Mouse (Mus musculus) limb, embryonic 13.5 days (tissue): ENCODE measurements around the gene Prlh. TPM values are rescaled to one million over a fixed set of nuclear protein-coding genes. Genes with fewer than 3 reads are reported as not detected.

Experiments used
- ATAC-seq: fragments of 200-750 bp; cut with Nextera tagmentation; 2 replicates; pipeline ENCODE4 v1.8.0; 2017; ENCODE audit warnings: low read depth, moderate number of reproducible peaks, moderate TSS enrichment; ENCODE audit not compliant: low FRiP score
- H3K27ac ChIP-seq: fragments of 300-500 bp; sonication (generic); 2 replicates; pipeline ENCODE4 v1.5.1; 2015; ENCODE audit warnings: inconsistent platforms, mild to moderate bottlenecking, moderate library complexity
- H3K27me3 ChIP-seq: fragments of 300-500 bp; sonication (generic); 2 replicates; pipeline ENCODE4 v1.6.1; 2015; ENCODE audit warnings: mild to moderate bottlenecking, inconsistent platforms
- H3K36me3 ChIP-seq: fragments of 300-500 bp; sonication (generic); 2 replicates; pipeline ENCODE4 v1.6.1; 2015; ENCODE audit warnings: inconsistent platforms, mild to moderate bottlenecking, moderate library complexity
- H3K4me1 ChIP-seq: fragments of 300-500 bp; sonication (generic); 2 replicates; pipeline ENCODE4 v1.6.1; 2015; ENCODE audit warnings: inconsistent platforms
- H3K4me2 ChIP-seq: fragments of 300-500 bp; sonication (generic); replicated peaks from 2 replicates; pipeline ENCODE4 v1.6.1; 2015; ENCODE audit warnings: inconsistent platforms, mild to moderate bottlenecking, moderate library complexity
- H3K4me3 ChIP-seq: fragments of 300-500 bp; sonication (generic); 2 replicates; pipeline ENCODE4 v1.5.1; 2015; ENCODE audit warnings: moderate library complexity, mild to moderate bottlenecking, inconsistent platforms
- H3K9ac ChIP-seq: fragments of 300-500 bp; sonication (generic); 2 replicates; pipeline ENCODE4 v1.6.1; 2015; ENCODE audit warnings: mild to moderate bottlenecking, inconsistent platforms
- H3K9me3 ChIP-seq: fragments of 300-500 bp; sonication (generic); 2 replicates; pipeline ENCODE4 v1.6.1; 2016; ENCODE audit warnings: inconsistent platforms
- WGBS: fragments of 180-500 bp; shearing (Covaris S2); methylation state at CpG from one replicate; pipeline ENCODE4 v1.1.7; 2015; 5-methylcytosine and 5-hydroxymethylcytosine counted together
- polyA plus RNA-seq: library from polyadenylated mRNA; unstranded; fragments of >200 nt; fragmentation: Nextera tagmentation; extraction: Ambion mirVana; gene quantifications from 2 replicates; pipeline ENCODE4 v1.2.1, GENCODE M21; 2015

Prlh gene
- polyA plus RNA-seq, 1 experiment from 2014 or later: not detected

GRCm38 (mm10) chr1:90980638-90981330, 27.9 kb downstream of the Prlh start:
- no peaks in the 10 kb centered on the region for H3K27me3 ChIP-seq
- no peak overlapping the region for H3K4me2 ChIP-seq
- H3K9ac ChIP-seq: no peak overlapping the region
- H3K27ac ChIP-seq: no peak overlapping the region
- 70% methylated on average over 10 of the region's 10 CpGs for WGBS
- no peak for ATAC-seq
- H3K4me3 ChIP-seq: no peak overlapping the region
- H3K9me3 ChIP-seq: no peaks in the 10 kb centered on the region
- H3K4me1 ChIP-seq: no peaks in the 10 kb centered on the region
- H3K36me3 ChIP-seq: no peaks in the 10 kb centered on the region

GRCm38 (mm10) chr1:90981346-90981745, 28.4 kb downstream of the Prlh start:
- no peaks in the 10 kb centered on the region for H3K4me1 ChIP-seq
- 74% methylated on average over 3 of the region's 3 CpGs for WGBS
- no peak overlapping the region for H3K27ac ChIP-seq
- H3K4me3 ChIP-seq: no peak overlapping the region
- H3K27me3 ChIP-seq: no peaks in the 10 kb centered on the region
- ATAC-seq: no peak
- H3K9me3 ChIP-seq: no peaks in the 10 kb centered on the region
- H3K36me3 ChIP-seq: no peaks in the 10 kb centered on the region
- H3K4me2 ChIP-seq: no peak overlapping the region
- no peak overlapping the region for H3K9ac ChIP-seq

- 93% methylated on average over 1 of the region's 1 CpGs for WGBS
- Histone ChIP-seq H3K36me3 (no peaks in the 10 kb centered on the region), H3K4me1 (peaks cover 23% of the 10 kb centered on the region), H3K27me3 (no peaks in the 10 kb centered on the region), H3K4me3 (no peak overlapping the region), H3K9me3 (peaks cover 7% of the 10 kb centered on the region; the same call in 1 of the 2 replicates), H3K4me2 (no peak overlapping the region), H3K27ac (no peak overlapping the region), H3K9ac (no peak overlapping the region)
- no peak for ATAC-seq
Measured at GRCm38 (mm10) chr1:90995916-90996315, 43.0 kb downstream of the Prlh start.

- no peaks in the 10 kb centered on the region for H3K36me3 ChIP-seq
- no peak overlapping the region for H3K27ac ChIP-seq
- no peak for ATAC-seq
- no peaks in the 10 kb centered on the region for H3K27me3 ChIP-seq
- H3K9me3 ChIP-seq: peaks cover 7% of the 10 kb centered on the region; the same call in 1 of the 2 replicates
- whole genome bisulfite sequencing: 54% methylated on average over 4 of the region's 4 CpGs
- H3K4me1 ChIP-seq: peaks cover 23% of the 10 kb centered on the region
- no peak overlapping the region for H3K4me3 ChIP-seq
- H3K9ac ChIP-seq: no peak overlapping the region
- no peak overlapping the region for H3K4me2 ChIP-seq
Measured at GRCm38 (mm10) chr1:90997136-90997535, 44.2 kb downstream of the Prlh start.

- WGBS: 87% methylated on average over 5 of the region's 5 CpGs
- Histone ChIP-seq H3K4me2 (peak overlapping the region; percentile 93), H3K27ac (no peak overlapping the region), H3K9me3 (peaks cover 7% of the 10 kb centered on the region; the same call in 1 of the 2 replicates), H3K9ac (no peak overlapping the region; the same call in 1 of the 2 replicates), H3K4me1 (peaks cover 23% of the 10 kb centered on the region), H3K4me3 (peak overlapping the region; percentile 70; the same call in 1 of the 2 replicates), H3K27me3 (no peaks in the 10 kb centered on the region), H3K36me3 (no peaks in the 10 kb centered on the region)
- no peak for ATAC-seq
Measured at GRCm38 (mm10) chr1:90997641-90998040, 44.7 kb downstream of the Prlh start.

- 0 out of 2 replicates have a peak within 1 kb of the TSS, but pooled peaks have one; percentile 16 for H3K27ac ChIP-seq
- H3K9me3 ChIP-seq: peaks cover 7% of the 10 kb centered on the region; the same call in 1 of the 2 replicates
- no peaks in the 10 kb centered on the region for H3K36me3 ChIP-seq
- peak; percentile 87 for ATAC-seq
- H3K4me1 ChIP-seq: peaks cover 23% of the 10 kb centered on the region
- 3% methylated on average over 59 of the region's 59 CpGs for WGBS
- peak within 1 kb of the TSS; percentile 70 for H3K4me3 ChIP-seq
- peak within 1 kb of the TSS; percentile 93 for H3K4me2 ChIP-seq
- peak within 1 kb of the TSS; percentile 86 for H3K9ac ChIP-seq
- no peaks in the 10 kb centered on the region for H3K27me3 ChIP-seq
Measured at GRCm38 (mm10) chr1:90998268-90998890, 45.5 kb downstream of the Prlh start, which contains the start of gene Lrrfip1. Lrrfip1 (plus strand) TSS chr1:90998737.

GRCm38 (mm10) chr1:90998891-90999611, 46.1 kb downstream of the Prlh start:
- peak overlapping the region; percentile 86 for H3K9ac ChIP-seq
- H3K9me3 ChIP-seq: peaks cover 7% of the 10 kb centered on the region; the same call in 1 of the 2 replicates
- 0 out of 2 replicates have a peak overlapping the region, but pooled peaks have one; percentile 16 for H3K27ac ChIP-seq
- 2% methylated on average over 41 of the region's 41 CpGs for WGBS
- peak; percentile 74 for ATAC-seq
- no peaks in the 10 kb centered on the region for H3K27me3 ChIP-seq
- peaks cover 23% of the 10 kb centered on the region for H3K4me1 ChIP-seq
- no peaks in the 10 kb centered on the region for H3K36me3 ChIP-seq
- peak overlapping the region; percentile 70 for H3K4me3 ChIP-seq
- peak overlapping the region; percentile 93 for H3K4me2 ChIP-seq

GRCm38 (mm10) chr1:90999911-91000601, 47.1 kb downstream of the Prlh start:
- no peak overlapping the region for H3K9ac ChIP-seq
- no peak for ATAC-seq
- 59% methylated on average over 10 of the region's 10 CpGs for WGBS
- H3K4me2 ChIP-seq: peak overlapping the region; percentile 93
- H3K9me3 ChIP-seq: peaks cover 7% of the 10 kb centered on the region; the same call in 1 of the 2 replicates
- H3K36me3 ChIP-seq: no peaks in the 10 kb centered on the region
- no peaks in the 10 kb centered on the region for H3K27me3 ChIP-seq
- H3K27ac ChIP-seq: no peak overlapping the region
- peak overlapping the region; percentile 70 for H3K4me3 ChIP-seq
- H3K4me1 ChIP-seq: peaks cover 23% of the 10 kb centered on the region

- H3K27ac ChIP-seq: no peak overlapping the region
- ATAC-seq: no peak
- WGBS: 80% methylated on average over 3 of the region's 3 CpGs
- H3K9ac ChIP-seq: no peak overlapping the region
- H3K4me3 ChIP-seq: no peak overlapping the region
- no peak overlapping the region for H3K4me2 ChIP-seq
- peaks cover 4% of the 10 kb centered on the region; the same call in 1 of the 2 replicates for H3K9me3 ChIP-seq
- no peaks in the 10 kb centered on the region for H3K27me3 ChIP-seq
- no peaks in the 10 kb centered on the region for H3K36me3 ChIP-seq
- peaks cover 23% of the 10 kb centered on the region for H3K4me1 ChIP-seq
Measured at GRCm38 (mm10) chr1:91001101-91001500, 48.2 kb downstream of the Prlh start.

GRCm38 (mm10) chr1:91001871-91002539, 49.1 kb downstream of the Prlh start:
- Histone ChIP-seq H3K4me1 (peaks cover 23% of the 10 kb centered on the region), H3K9me3 (no peaks in the 10 kb centered on the region), H3K9ac (no peak overlapping the region), H3K27me3 (no peaks in the 10 kb centered on the region), H3K27ac (no peak overlapping the region), H3K4me3 (no peak overlapping the region), H3K36me3 (no peaks in the 10 kb centered on the region), H3K4me2 (no peak overlapping the region)
- WGBS: 88% methylated on average over 3 of the region's 3 CpGs
- ATAC-seq: no peak

GRCm38 (mm10) chr1:91002641-91003040, 49.7 kb downstream of the Prlh start:
- H3K27ac ChIP-seq: no peak overlapping the region
- 89% methylated on average over 3 of the region's 3 CpGs for WGBS
- no peak overlapping the region for H3K9ac ChIP-seq
- H3K4me1 ChIP-seq: peaks cover 23% of the 10 kb centered on the region
- no peak overlapping the region for H3K4me2 ChIP-seq
- H3K4me3 ChIP-seq: no peak overlapping the region
- H3K36me3 ChIP-seq: no peaks in the 10 kb centered on the region
- no peak for ATAC-seq
- H3K27me3 ChIP-seq: no peaks in the 10 kb centered on the region
- H3K9me3 ChIP-seq: no peaks in the 10 kb centered on the region
